Comparison of ENCODE assay signal across 8 mouse cellular contexts in genomic region chr5:75151146-75151900, GRCm38 (mm10). TPM values are rescaled to one million over a fixed set of nuclear protein-coding genes. Genes with fewer than 3 reads are reported as not detected.
DNase-seq lines count a peak whose midpoint lies in the region; ATAC-seq and TF ChIP-seq lines count a peak whose summit lies in the region.

No protein-coding gene starts in this region.

- no peak for ATAC-seq in cerebellum, adult (ENCODE audit: insufficient number of reproducible peaks, low FRiP score, low TSS enrichment)
- no peak; the same call in 1 of the 2 replicates for ATAC-seq in embryonic facial prominence, embryonic 13.5 days (ENCODE audit: insufficient number of reproducible peaks, insufficient read depth, low FRiP score, low TSS enrichment, low read depth)
- ATAC-seq in heart, embryonic 12.5 days (ENCODE audit: insufficient number of reproducible peaks, low FRiP score): 0 out of 2 replicates have a peak, but pooled peaks have one; percentile 31
- no peak for ATAC-seq in kidney, embryonic 15.5 days (replicated peaks; ENCODE audit: low FRiP score)

- H3K4me1 ChIP-seq in embryonic facial prominence, embryonic 13.5 days: peaks cover 31% of the 10 kb centered on the region
- H3K4me1 ChIP-seq in heart, embryonic 12.5 days (replicated peaks): peaks cover 48% of the 10 kb centered on the region
- peaks cover 64% of the 10 kb centered on the region for H3K4me1 ChIP-seq in kidney, embryonic 15.5 days
- peaks cover 12% of the 10 kb centered on the region for H3K4me1 ChIP-seq in small intestine, adult 2 months (ENCODE audit: control insufficient read depth, insufficient read depth, insufficient read length, low read length)

- DNase-seq in cerebellum, adult 18-20 months: peak; percentile 13 to 18
- peak; percentile 96 for DNase-seq in NIH3T3 (ENCODE audit: low read depth)
- DNase-seq in lung, postnatal 10 days: peak; percentile 91

- H3K9me3 ChIP-seq in embryonic facial prominence, embryonic 13.5 days: no peaks in the 10 kb centered on the region
- H3K9me3 ChIP-seq in heart, embryonic 12.5 days (replicated peaks): no peaks in the 10 kb centered on the region
- H3K9me3 ChIP-seq in kidney, embryonic 15.5 days (replicated peaks): no peaks in the 10 kb centered on the region

- H3K4me2 ChIP-seq in embryonic facial prominence, embryonic 13.5 days: peak overlapping the region; percentile 65
- H3K4me2 ChIP-seq in heart, embryonic 12.5 days: peak overlapping the region; percentile 61
- peak overlapping the region; percentile 59 for H3K4me2 ChIP-seq in kidney, embryonic 15.5 days

- H3K36me3 ChIP-seq in embryonic facial prominence, embryonic 13.5 days: no peaks in the 10 kb centered on the region
- no peaks in the 10 kb centered on the region for H3K36me3 ChIP-seq in heart, embryonic 12.5 days
- no peaks in the 10 kb centered on the region for H3K36me3 ChIP-seq in kidney, embryonic 15.5 days
- no peaks in the 10 kb centered on the region for H3K36me3 ChIP-seq in small intestine, adult 2 months (ENCODE audit: control insufficient read depth, insufficient read depth, low read length)

- peak overlapping the region; percentile 80 for H3K4me3 ChIP-seq in embryonic facial prominence, embryonic 13.5 days
- H3K4me3 ChIP-seq in heart, embryonic 12.5 days: peak overlapping the region; percentile 43
- peak overlapping the region; percentile 56 for H3K4me3 ChIP-seq in kidney, embryonic 15.5 days (replicated peaks)
- H3K4me3 ChIP-seq in small intestine, adult 2 months (ENCODE audit: low read depth, low read length): peak overlapping the region; percentile 12

- WGBS in embryonic facial prominence, embryonic 13.5 days: under 1% methylated on average over 32 of the region's 35 CpGs
- WGBS in heart, embryonic 12.5 days: under 1% methylated on average over 35 of the region's 35 CpGs
- WGBS in kidney, embryonic 15.5 days: under 1% methylated on average over 34 of the region's 35 CpGs
- WGBS in small intestine, adult 2 months: 4% methylated on average over 35 of the region's 35 CpGs

- 0 out of 2 replicates have a peak, but pooled peaks have one; percentile 24 for TF ChIP-seq CTCF in small intestine, adult 2 months (IDR thresholded peaks at IDR 0.05; ENCODE audit: extremely low read depth, insufficient read length, insufficient replicate concordance, low read depth, low read length)

- no peak for TF ChIP-seq POLR2A in small intestine, adult 2 months (IDR thresholded peaks at IDR 0.05; ENCODE audit: low read depth, low read length)

- H3K9ac ChIP-seq in embryonic facial prominence, embryonic 13.5 days: peak overlapping the region; percentile 99
- H3K9ac ChIP-seq in heart, embryonic 12.5 days: peak overlapping the region; percentile 47
- peak overlapping the region; percentile 15; the same call in 1 of the 2 replicates for H3K9ac ChIP-seq in kidney, embryonic 15.5 days

- peak overlapping the region; percentile 100 for H3K27ac ChIP-seq in embryonic facial prominence, embryonic 13.5 days
- H3K27ac ChIP-seq in heart, embryonic 12.5 days (ENCODE audit: poor library complexity, severe bottlenecking): peak overlapping the region; percentile 70
- H3K27ac ChIP-seq in kidney, embryonic 15.5 days: peak overlapping the region; percentile 69
- peak overlapping the region; percentile 5; the same call in 1 of the 2 replicates for H3K27ac ChIP-seq in small intestine, adult 2 months (ENCODE audit: insufficient read depth, low read depth, low read length)

- H3K27me3 ChIP-seq in embryonic facial prominence, embryonic 13.5 days: peaks cover 35% of the 10 kb centered on the region
- peaks cover 68% of the 10 kb centered on the region for H3K27me3 ChIP-seq in heart, embryonic 12.5 days (replicated peaks)
- H3K27me3 ChIP-seq in kidney, embryonic 15.5 days: peaks cover 91% of the 10 kb centered on the region
- H3K27me3 ChIP-seq in small intestine, adult 2 months (ENCODE audit: control insufficient read depth, insufficient read depth, low read length): peaks cover 72% of the 10 kb centered on the region

RNA-seq across cellular contexts. Expression of gene Pdgfra, which starts 0.8 kb away (rescaled TPM):
- 78.8 and 96.8 TPM in 2 replicates for polyA plus RNA-seq in embryonic facial prominence, embryonic 13.5 days (2015; fragmentation: Nextera tagmentation; extraction: Ambion mirVana)
- polyA plus RNA-seq in heart, embryonic 12.5 days (2016; fragmentation: Nextera tagmentation; extraction: Ambion mirVana): 41.2 and 41.3 TPM in 2 replicates
- polyA plus RNA-seq in kidney, embryonic 15.5 days (2015; fragmentation: Nextera tagmentation; extraction: Ambion mirVana): 40.0 and 47.3 TPM in 2 replicates
- polyA plus RNA-seq in small intestine, adult 2 months (2012; rRNA removed): 8.3 and 13.9 TPM in 2 replicates

Comparison
In these comparisons a context has a peak if more than half of its experiments do, and no peak if none do; other contexts are left out.
1. DNase-seq: peak in every context shown above with its lines; median percentile 96 in NIH3T3; 91 in lung, postnatal 10 days; 16 in cerebellum, adult 18-20 months.
2. H3K27ac ChIP-seq: peak in every context shown above with its lines; median percentile 100 in embryonic facial prominence, embryonic 13.5 days; 70 in heart, embryonic 12.5 days; 69 in kidney, embryonic 15.5 days; 5 in small intestine, adult 2 months.
3. H3K4me3 ChIP-seq: peak in every context shown above with its lines; median percentile 80 in embryonic facial prominence, embryonic 13.5 days; 56 in kidney, embryonic 15.5 days; 43 in heart, embryonic 12.5 days; 12 in small intestine, adult 2 months.
4. H3K9ac ChIP-seq: peak in every context shown above with its lines; median percentile 99 in embryonic facial prominence, embryonic 13.5 days; 47 in heart, embryonic 12.5 days; 15 in kidney, embryonic 15.5 days.